Mouse (Mus musculus): ENCODE measurements around the gene Prkce.

Prkce gene

DNA sequence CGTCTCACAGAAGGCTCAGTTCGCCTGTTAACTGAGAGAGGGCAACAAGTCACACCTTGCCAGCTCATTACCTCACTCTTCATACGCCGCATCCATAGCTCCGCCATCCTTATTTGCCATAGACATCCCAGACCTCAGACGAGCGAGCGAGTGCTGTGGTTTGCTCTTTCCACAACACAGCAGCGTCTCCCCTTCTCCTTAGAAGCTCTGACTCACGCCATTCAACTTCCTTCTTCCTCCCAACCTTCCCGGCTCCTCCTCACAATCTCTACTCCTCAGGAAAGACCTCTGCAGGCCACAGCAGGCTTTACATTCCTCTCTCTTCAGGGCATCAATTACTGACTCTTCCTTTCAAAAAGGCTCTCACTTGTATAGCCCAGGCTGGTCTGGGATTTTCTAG lies 51.0 kb downstream of the Prkce start:
- no peak for DNase-seq (ENCODE audit: low spot score in 2 of 2)

DNA sequence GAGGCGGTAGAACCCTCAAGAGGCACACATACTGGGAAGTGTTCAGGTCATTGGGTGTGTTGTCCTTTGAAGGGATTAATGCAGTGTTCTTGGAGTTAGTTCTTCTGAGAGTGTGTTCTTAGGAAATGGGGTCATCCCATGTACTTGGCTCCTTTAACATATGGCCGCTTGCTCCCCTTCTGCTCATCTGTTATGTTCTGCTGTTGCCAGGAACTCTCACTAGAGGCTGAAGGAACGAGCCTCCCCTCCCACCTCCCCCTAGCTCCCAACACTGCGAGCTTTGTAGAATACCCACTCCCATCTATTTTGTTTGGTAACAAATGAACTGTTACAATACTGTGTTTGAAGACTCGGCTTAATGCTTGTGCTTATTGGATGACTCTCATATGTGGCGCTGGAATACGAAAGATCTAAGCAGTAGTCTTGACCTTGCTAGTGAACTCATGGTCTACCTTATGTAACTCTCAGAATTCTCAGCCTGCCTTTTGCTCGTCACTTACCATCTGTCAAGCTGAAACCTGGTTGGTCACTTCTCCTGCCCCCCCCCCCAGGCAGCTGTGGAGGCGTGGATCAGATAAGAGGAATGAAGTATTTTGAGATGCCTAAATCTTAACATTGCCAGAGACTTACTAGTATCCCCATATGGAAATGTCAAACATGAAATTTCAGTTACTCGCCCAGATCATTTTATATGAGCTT lies 58.1 kb downstream of the Prkce start:
- no peak for DNase-seq (ENCODE audit: low spot score in 2 of 2)

DNA sequence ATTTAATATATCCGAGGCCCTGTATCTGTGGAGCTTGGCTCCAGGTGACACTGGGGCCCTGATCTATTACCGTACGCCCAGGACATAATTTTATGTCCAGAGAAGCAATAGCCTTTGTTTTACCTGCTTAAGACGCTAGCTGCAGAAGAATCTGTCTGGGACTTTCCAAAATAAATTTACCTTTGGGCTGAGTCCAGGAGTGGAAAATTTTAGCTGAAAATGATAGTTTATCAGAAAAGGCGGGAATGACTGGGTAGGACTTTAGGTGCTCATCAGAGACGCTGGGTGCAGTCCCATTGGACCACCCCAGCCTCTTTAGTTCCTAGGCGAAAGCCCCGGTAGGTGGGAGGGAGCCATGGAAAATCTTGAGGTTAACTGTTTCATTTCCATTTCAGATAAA lies 58.6 kb downstream of the Prkce start:
- DNase-seq (ENCODE audit: low spot score in 2 of 2) = no peak

DNA sequence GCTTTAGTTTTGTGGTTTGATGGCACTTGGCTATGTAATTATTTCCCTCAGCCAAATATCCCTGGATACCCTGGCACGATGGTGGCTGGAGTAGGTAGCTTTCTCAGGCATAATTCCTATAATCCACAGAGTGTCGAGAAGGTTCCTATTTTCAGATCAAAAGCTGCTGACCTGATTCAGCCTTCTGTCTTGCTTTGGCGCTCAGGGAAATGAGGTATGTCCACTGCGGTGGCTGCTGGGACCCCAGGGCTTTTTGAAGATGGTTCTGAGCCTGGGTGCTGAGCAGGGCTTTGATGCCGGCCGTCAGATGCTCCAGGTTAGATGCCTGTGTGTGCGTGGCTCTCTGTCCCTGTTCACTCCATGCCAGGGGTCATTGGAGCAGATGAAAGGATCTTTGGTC lies 59.0 kb downstream of the Prkce start:
- DNase-seq (ENCODE audit: low spot score in 2 of 2) = no peak

DNA sequence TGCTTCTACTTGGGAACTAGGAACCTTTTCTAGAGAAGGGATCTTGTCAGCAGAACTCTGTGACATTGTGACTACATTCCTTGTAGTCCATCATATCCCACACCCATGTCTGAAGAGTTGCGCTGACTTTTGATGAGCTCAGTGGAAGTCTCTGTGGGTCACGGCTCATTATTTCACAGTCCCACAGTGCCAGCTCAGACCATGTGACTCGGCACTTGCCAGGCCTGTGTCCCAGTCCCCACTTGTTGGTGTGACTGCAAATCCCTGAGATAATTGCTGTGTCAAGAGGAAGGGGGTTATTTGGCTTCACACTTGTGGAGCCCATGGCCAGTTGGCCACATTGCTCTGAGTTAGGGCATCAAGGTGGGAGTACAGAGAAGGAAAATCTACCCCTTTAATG lies 59.8 kb downstream of the Prkce start:
- peak in 1 of 2 experiments; percentile 28 for DNase-seq (ENCODE audit: low spot score in 2 of 2)

DNA sequence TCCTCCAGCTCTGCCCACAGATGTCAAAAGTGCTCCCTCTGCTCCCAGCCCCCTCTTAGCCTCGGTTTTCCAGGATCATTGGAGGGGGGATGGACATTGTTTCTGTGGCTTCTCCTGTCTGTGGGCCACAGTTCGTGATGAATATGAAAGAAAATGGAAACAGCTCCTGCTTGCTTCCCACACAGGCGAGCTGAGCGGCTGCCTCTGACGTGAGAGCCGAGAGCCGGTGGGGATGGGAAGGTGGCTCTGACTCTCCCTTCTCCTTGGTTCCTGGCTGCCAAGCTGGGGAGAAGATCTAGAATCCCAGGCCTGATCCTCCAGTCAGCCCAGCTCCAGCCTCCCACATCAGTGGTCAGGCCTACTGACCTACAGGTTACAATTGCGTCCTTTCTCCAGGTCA lies 61.3 kb downstream of the Prkce start:
- no peak for DNase-seq (ENCODE audit: low spot score in 2 of 2)

DNA sequence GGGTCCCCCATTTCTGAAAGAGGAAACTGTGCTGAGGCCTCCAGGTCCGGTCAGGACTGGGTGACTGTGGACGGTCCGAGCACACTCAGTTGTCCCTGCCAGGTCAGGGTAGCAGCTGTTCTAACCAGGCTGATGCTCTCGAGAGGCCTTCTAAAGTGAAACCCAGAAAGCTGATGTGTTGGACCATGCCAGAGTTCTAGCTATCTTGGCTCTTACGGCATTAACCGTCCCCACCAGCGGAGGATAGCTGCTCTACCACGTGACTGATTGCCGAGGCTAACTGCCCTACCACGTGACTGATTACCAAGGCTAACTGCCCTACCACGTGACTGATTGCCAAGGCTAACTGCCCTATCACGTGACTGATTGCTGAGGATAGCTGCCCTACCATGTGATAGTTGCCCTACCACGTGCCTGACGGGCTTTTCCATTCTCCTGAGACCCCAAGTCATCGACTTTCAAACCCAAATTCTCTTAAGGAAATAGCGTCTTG lies 62.6 kb downstream of the Prkce start:
- peak; percentile 47 to 68 for DNase-seq (ENCODE audit: low spot score in 2 of 2)

DNA sequence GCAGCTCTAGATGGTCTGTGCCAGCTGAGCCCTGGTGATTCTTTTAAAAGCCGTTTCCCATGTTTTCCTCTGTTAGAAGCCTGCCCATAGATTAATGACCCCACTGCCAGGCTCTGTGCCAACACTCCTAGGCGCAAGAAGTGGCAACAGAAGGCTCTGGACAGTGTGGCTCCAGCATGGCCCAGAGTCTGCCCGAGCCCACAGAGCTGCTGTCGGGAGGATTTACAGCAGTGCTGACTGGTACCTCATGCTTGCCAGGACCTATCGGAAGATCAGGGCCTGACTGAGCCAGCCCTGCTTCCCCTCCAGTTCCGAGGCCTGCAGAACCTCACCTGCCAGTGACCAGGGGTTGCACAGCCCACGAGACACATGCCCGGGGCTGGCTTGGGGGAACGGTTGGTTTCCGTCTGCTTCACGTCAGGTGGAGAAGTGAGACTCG lies 64.2 kb downstream of the Prkce start:
- no peak for DNase-seq (ENCODE audit: low spot score in 2 of 2)

DNA sequence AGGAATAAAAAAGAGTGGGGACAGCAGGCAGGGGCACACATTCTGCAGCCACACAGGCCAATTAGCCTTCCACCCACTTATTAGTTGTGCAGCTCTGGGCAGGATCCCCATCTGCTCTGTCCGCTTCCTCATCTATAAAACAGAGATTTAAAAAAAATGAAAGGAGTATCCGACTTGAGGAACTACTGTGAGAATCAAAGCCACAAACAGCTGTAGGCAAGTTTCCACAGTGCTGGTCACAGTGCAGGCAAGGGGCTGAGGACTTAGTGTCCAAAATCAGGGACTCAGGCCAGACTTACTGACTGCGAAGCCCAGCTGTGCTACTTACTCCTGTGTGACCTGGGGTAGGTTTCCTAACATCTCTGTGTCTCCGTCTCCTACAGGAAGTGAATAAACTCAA lies 64.7 kb downstream of the Prkce start:
- DNase-seq (ENCODE audit: low spot score in 2 of 2) = no peak

DNA sequence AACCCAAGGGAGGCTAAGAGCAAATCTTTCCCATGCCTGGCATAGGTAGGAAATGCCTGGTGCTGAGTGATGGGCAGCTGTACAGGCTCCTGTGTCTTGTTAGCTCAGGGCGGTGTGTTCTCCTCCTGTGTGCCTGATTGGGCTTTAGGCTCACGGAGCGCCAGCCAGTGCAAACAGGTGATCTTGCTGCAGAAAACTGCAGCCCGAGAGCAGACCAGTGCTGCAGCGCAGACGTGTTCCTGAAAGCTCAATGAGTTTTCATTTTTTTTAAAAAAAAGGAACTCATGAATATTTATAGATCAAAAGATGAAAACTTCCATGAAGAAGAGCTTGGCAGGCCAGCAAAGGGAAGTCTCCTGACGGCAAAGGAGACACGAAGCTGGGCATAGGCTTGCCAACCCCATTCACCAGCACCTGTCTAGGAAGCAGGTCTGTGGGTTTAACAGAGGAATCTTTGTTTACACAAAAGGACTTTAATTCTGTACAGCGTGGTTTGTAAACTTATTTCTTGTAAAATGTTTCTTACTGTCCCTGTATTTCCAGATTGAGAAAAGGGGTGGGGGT lies 67.1 kb downstream of the Prkce start:
- no peak for DNase-seq (ENCODE audit: low spot score in 2 of 2)

DNA sequence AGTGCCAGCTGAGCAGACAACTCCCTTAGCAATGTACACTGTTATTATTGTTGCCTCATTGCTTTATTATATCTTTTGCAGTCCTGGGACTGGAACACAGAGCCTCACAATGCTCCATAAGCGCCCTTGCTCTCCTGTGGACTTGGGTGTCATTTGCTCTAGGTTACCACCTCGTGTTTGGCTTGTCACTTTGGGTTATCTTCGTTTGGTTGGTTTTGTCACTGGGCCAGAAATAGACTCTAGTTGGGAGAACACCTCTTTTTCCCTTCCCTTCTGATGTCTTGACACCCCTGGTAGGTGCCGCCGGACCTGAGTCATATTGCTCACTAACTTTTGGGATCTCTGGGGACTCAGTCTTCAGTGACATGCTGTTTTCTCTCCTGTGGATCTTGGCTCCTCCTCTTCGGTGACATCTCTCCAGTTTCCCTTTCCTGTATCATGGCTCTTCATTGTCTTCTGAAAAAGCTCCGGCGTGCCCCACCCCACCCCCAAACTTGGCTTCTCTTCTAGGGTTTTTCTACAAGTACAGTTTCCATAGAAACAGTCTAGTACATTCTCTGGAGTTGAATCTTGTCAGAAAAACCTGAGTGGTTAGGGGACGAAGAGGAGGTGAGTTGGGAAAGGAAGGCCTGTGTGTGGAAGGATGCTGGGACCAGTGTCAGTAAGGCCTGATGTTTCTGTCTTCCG lies 68.6 kb downstream of the Prkce start:
- no peak for DNase-seq (ENCODE audit: low spot score in 2 of 2)

DNA sequence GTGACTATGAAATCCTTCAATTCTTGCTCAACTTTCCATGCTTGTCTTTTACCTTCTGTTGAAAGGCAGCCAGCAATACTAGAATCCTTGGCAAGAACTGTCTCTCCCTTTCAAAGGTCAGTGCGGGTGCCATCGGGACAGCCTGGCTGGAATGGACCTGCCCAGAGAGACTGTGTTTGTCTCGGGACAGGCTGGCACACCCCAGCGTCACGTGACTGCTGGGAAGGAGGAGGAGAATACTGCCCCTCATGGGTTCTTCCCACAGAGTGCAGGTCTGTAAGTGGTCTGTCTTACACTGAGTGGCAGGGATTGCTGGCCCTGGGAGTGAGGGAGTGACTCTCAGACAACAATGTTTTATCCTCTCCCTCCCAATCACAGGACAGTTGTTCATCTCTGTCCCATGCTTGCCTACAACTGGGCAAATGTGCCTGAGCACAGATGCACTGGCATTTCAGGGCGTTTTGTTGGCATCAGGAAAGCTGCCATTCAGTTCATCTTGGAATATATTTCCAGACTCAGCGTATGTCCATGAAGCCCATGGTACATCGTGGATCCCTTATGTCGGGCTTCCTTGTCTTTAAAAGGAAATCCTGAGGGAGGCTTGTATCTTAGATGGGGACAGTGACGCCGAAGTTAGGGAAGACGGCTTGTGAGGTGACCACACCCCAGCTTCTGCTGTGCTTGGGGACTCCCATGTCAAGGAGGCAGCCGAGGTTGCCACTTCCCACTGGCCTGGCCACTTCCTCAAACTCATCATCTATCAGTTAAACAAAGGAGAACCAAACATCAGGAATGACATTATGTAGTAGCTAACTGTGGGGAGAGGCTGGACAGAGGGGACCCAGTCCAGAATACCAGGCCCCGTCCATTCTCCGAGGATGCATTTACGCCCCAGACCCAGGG lies 69.5 kb downstream of the Prkce start:
- DNase-seq (ENCODE audit: low spot score in 2 of 2) = peak; percentile 74 to 80

DNA sequence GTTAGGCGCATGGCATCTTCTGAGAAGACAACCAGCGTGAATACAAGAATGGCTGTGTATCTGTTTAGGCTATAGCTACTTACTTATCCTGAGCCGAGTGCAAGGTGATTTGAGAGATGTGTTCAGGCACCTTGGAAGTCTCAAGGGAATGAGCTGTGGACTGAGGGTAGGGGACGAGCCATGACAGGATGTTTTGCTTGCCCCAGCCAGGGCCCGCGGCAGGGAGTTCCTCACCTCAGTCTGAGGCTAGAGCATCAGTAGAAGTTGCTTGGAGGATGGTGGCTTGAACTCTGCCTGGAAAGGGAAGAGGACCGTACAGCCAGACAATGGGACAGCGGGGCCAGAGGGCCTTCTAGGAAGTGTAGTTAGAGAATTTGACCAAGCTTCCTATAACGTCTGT lies 74.7 kb downstream of the Prkce start:
- DNase-seq (ENCODE audit: low spot score in 2 of 2) = no peak

DNA sequence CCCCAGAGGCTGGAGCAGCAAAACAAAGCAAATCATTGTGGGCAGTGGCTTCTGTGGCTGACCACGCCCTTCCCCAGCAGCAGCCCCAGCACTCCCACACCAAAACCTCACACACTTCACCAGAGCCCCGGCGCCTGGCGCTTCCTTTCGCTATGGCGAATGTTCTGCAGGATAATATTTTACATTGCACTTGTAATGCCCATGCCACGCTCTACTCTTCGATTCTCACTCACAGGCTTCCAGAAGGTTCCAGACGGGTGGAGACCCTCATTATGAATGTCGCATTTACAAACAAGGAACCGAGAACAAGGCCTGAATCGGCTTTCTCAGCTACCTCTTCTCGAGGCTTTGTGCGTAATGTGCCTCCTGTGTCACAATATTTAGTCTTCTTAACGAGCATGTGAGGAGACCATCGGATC lies 75.5 kb downstream of the Prkce start:
- DNase-seq (ENCODE audit: low spot score in 2 of 2) = no peak

DNA sequence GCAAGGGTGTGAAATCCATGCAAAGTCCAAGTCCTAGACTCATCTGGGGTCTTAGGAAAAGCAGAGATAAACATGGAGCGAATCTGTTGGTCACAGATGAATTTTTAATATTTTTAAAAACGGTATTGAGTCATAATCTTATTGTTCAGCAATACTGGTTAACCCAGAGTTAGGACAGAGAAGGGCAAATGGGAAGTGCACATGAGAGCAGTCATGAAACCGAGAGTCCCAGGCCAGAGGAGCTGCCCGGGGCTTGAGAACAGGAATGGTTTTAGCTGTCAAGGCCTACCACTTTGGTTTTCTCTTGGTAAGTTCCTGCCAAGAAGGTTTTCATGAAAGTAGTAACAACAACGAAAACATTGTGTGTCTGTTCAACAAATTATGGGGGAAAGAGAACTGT lies 76.8 kb downstream of the Prkce start:
- no peak for DNase-seq (ENCODE audit: low spot score in 2 of 2)

DNA sequence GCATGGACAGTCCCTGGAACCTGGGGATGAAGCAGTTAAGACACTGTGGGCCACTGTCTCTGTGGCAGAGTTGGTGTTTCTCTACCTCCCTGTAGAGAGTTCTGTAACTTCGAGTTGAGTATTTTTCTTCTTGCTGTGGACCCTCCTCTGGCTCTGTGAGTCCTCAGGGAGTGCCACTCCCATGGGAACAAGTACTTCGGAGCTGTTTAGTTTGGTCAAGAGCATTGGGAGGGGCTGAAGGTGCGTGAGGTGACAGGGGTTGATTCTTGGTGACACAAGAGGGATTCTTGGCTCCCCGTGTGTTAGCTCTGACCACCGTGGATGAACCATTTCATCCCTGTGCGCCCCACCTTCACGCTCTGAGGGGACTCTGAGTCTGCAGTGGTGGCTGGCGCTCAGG lies 81.2 kb downstream of the Prkce start:
- no peak for DNase-seq (ENCODE audit: low spot score in 2 of 2)

DNA sequence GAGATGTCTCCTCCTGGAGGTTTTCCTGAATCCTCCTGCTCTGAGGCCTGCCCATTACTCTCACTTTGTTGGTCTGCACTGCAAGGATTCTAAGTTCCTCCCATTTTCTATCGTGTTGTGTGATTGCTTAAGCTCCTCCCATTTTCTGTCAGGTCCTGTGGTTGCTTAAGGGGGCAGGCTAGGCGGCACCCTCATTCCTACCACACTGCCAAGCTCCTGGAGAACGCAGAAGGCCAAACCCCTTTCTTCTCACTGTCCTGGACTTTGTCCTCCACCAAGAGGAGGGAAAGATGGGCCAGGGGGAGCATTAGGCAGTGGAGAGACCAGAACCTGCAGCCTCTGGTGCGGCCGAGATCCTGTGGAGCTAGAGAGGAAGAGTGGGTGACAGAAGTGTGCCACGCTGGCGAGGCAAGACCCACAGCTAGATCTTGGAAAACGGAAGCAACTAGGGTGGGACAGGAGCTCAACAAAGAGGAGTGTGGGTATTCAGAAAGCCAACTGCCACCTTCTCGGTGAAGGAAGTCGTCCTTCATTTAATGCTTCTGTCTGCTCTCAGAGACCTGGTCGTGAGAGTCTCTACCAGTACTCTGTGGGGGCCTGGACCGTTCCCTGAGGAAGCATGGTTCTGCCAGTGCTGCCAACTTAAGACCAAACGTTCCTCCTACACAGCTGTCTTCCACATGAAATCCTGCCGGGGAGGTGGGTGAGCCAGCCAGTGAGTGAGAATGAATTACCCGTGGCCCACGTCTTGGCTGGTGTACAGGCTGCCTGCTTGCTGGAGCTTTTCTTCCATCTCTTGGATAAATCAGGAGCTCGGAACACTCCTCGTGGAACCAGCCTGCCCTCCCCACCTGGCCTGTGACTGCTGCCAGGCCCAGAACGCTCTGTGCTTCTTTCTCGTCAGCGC lies 82.2 kb downstream of the Prkce start:
- DNase-seq (ENCODE audit: low spot score in 2 of 2) = no peak

DNA sequence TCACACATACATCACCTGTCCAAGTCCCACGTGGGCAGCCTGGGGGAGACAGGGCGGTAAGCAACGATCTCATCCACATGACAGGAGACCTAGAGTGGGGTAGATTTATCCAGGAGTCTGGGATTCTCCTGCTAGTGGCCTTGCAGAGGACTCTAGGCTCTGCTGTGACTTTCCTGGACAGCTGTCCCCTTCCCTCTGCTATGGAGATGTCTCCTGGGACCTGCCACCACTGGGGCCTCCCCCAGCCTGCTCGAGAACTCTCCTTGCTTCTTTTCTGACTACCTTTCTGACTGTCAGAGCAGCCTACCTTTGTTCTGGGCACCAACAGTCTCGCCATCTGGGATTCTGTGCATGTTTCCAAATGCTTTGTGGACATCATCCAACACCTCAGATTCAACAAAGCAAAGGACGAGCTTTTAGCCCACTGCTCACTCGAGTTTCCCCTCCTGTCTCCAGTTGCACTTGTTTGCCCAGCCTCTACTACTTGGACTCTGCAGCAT lies 82.9 kb downstream of the Prkce start:
- DNase-seq (ENCODE audit: low spot score in 2 of 2) = no peak

DNA sequence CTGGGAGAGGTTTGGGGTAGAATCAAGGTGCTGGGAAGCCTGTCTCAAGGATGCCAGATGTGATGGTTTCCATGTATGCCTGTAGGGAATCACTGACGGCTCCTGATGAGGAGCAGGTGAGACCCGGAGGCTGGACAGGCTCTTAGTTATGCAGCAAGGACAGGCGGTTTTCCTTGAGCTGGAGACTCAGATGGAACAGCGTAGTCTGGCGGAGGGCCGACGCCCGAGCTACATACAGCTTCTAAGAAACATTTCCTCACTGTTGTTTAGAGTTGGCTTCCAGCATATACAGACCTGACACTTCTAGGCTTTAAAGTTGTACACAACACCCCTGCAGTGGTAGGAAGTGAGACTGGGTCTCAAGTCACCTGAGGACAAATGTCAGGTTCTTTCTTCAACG lies 86.3 kb downstream of the Prkce start:
- no peak for DNase-seq (ENCODE audit: low spot score in 2 of 2)

DNA sequence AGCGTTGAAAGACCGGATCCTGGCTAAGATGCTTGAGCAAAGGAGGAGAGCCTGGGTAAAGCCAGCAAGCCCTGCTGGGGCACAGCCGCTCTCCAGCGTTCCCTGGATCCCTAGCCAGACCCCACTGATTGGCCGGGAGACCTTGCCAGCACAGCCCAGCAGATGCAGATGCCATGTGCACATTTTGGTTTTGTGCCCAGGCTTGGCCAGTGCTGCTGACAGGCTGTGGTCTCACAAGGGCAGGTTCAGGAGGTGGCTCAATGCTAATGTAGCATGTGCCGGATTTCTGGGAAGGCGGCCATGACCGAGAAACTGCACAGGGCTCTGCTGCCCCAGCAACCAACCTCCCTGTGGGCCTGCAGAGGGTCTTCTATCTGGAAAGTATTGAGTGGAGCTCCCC lies 86.7 kb downstream of the Prkce start:
- peak; percentile 87 to 89 for DNase-seq (ENCODE audit: low spot score in 2 of 2)

DNA sequence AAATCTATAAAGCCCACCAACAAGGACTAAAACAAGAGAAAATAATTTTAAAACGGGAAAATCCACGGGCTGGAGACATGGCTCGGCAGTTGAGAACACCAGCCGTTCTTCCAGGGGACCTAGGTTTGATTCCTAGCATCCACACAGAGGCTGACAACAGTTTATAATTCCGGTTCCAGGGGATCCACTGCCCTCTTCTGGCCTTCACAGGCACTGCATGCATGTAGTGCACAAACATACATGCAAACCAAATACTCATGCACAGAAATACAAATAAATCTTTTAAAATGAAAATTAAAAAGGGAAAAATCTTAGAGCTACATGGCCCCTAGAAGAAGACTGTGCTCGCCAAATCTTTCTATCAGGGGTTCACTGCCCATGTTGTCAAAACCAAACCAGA lies 87.4 kb downstream of the Prkce start:
- no peak for DNase-seq (ENCODE audit: low spot score in 2 of 2)
